Mouse (Mus musculus) heart, postnatal 0 days (tissue): ENCODE results near the gene Arhgef17. TPM values are rescaled to one million over a fixed set of nuclear protein-coding genes. Genes with fewer than 3 reads are reported as not detected.

ENCODE experiments used
- ATAC-seq: fragments of 200-750 bp; cut with Nextera tagmentation; 2 replicates; pipeline ENCODE4 v1.8.0; 2017; ENCODE audit warnings: low read depth, moderate number of reproducible peaks, moderate library complexity; ENCODE audit not compliant: insufficient read depth
- DNase-seq: peaks from one replicate; pipeline ENCODE4 v3.0.0-alpha.2; 2016; ENCODE audit warnings: low spot score
- H3K27ac ChIP-seq: fragments of 300-500 bp; sonication (generic); 2 replicates; pipeline ENCODE4 v1.5.1; 2014; ENCODE audit warnings: low read depth, mild to moderate bottlenecking
- H3K27me3 ChIP-seq: fragments of 300-500 bp; sonication (generic); 2 replicates; pipeline ENCODE4 v1.6.1; 2014; ENCODE audit warnings: low read length, mixed read lengths; ENCODE audit not compliant: control insufficient read depth, insufficient read depth
- H3K36me3 ChIP-seq: fragments of 300-500 bp; sonication (generic); replicated peaks from 2 replicates; pipeline ENCODE4 v1.6.1; 2014; ENCODE audit warnings: low read length, mixed read lengths; ENCODE audit not compliant: control insufficient read depth, insufficient read depth
- H3K4me1 ChIP-seq: fragments of 300-500 bp; sonication (generic); 2 replicates; pipeline ENCODE4 v1.6.1; 2014; ENCODE audit warnings: antibody characterized with exemption; ENCODE audit not compliant: control insufficient read depth, insufficient read depth
- H3K4me2 ChIP-seq: fragments of 300-500 bp; sonication (generic); 2 replicates; pipeline ENCODE4 v1.6.1; 2014; ENCODE audit warnings: low read depth, mild to moderate bottlenecking, low read length, moderate library complexity
- H3K4me3 ChIP-seq: fragments of 300-500 bp; sonication (generic); 2 replicates; pipeline ENCODE4 v1.5.1; 2014; ENCODE audit warnings: low read depth, low read length
- H3K9ac ChIP-seq: fragments of 300-500 bp; sonication (generic); replicated peaks from 2 replicates; pipeline ENCODE4 v1.6.1; 2014; ENCODE audit warnings: low read depth, low read length, mixed read lengths
- H3K9me3 ChIP-seq: fragments of 300-500 bp; sonication (generic); replicated peaks from 2 replicates; pipeline ENCODE4 v1.6.1; 2016; ENCODE audit warnings: low read length; ENCODE audit not compliant: control insufficient read depth
- CTCF ChIP-seq: IDR thresholded peaks from 2 replicates; pipeline ENCODE4 v1.5.1; 2016; ENCODE audit warnings: antibody characterized with exemption, control low read depth, low read depth
- EP300 ChIP-seq: IDR thresholded peaks from 2 replicates; pipeline ENCODE4 v1.6.1; 2016; ENCODE audit warnings: antibody characterized with exemption, low read depth
- WGBS: fragments of 180-500 bp; shearing (Covaris S2); extraction: QIAGEN DNeasy Blood & Tissue Kit; methylation state at CpG from one replicate; pipeline ENCODE4 v1.1.7; 2014; 5-methylcytosine and 5-hydroxymethylcytosine counted together
- polyA plus RNA-seq: library from polyadenylated mRNA; unstranded; fragments of >200 nt; fragmentation: Nextera tagmentation; extraction: Ambion mirVana; gene quantifications from 2 replicates; pipeline ENCODE4 v1.2.1, GENCODE M21; 2015
- total RNA-seq: library from RNA; depleted of rRNA; stranded (reverse); fragments of >200 nt; gene quantifications from 2 replicates; pipeline ENCODE4 v1.2.3, GENCODE M21; 2014; ENCODE audit warnings: low replicate concordance

The Arhgef17 gene
- total and polyA plus RNA-seq, 2 experiments from 2014 or later = 2.8 to 28.4 TPM

DNA sequence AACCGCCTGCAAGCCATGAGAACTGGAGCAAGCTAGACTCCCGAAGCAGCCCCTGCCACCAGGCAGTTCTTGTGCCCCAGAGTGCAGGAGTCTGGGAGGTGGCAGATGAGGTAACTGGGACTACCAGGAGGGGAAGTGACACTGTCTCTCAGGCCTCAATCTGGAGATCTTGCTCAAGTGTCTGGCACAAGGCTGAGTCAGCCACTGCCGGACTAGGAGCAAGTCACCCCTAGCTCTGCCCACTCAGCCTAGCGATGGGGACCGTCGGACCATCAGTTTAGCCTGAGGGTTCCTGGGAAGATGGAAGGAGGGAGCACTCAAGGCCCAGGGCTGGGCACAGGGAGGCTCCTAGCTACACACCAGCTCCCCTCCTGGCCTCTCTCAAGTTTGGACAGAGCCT, 32.3 kb upstream of the Arhgef17 start:
- Histone ChIP-seq H3K27ac (no peak overlapping the region), H3K27me3 (no peaks in the 10 kb centered on the region), H3K4me3 (no peak overlapping the region), H3K9me3 (no peaks in the 10 kb centered on the region), H3K4me1 (peaks cover 7% of the 10 kb centered on the region), H3K9ac (0 out of 2 replicates have a peak overlapping the region, but pooled peaks have one; percentile 15), H3K36me3 (no peaks in the 10 kb centered on the region), H3K4me2 (no peak overlapping the region)
- DNase-seq = no peak
- WGBS = 79% methylated on average over 6 of the region's 6 CpGs
- TF ChIP-seq CTCF (no peak), EP300 (no peak)
- no peak; the same call in 1 of the 2 replicates for ATAC-seq

DNA sequence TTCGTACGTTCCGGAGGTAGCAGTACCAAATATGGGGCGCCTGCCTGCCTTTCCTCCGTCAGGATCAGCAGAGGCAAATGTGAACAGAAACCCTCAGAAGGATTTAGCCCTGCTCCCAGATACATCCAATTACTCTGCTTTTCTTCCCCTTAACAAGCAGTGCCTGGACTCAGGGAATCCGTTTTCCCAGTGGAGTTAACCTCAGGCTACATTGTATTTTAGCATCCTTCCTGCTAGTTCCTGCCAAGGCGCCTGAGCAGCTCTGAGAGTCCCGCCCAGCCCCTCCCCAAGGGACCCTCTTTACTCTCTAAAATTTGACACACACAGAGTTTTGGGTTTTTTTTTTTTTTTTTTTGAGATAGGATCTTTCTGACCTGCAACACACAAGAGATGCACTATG, 31.5 kb upstream of the Arhgef17 start:
- ATAC-seq = no peak
- Histone ChIP-seq H3K27ac (0 out of 2 replicates have a peak overlapping the region, but pooled peaks have one; percentile 52), H3K27me3 (no peaks in the 10 kb centered on the region), H3K36me3 (no peaks in the 10 kb centered on the region), H3K9me3 (no peaks in the 10 kb centered on the region), H3K4me3 (no peak overlapping the region), H3K4me2 (no peak overlapping the region), H3K9ac (no peak overlapping the region), H3K4me1 (peaks cover 7% of the 10 kb centered on the region)
- TF ChIP-seq EP300 (no peak), CTCF (no peak)
- DNase-seq = peak; percentile 42
- WGBS = 63% methylated on average over 8 of the region's 8 CpGs

DNA sequence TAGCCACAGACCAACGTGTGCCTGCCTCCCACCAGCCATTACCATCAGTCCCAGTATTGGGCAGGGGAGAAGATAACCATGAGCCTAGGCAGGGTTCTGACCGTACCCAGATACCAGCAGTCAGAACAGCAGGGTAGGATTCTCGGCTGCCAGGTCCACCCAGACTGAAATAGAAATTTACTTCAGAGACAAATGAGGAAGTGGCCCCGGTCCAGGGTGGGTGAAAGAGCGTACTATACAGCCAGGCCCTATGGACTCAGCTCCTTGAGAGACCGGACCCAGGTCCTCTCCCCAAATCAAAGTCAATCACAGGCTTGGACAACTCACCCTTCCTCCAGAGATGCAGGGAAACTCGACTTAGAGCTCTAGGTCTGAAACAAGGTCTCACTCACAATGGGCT, 29.2 kb upstream of the Arhgef17 start:
- Histone ChIP-seq H3K27ac (no peak overlapping the region), H3K9ac (no peak overlapping the region), H3K4me1 (peaks cover 5% of the 10 kb centered on the region), H3K36me3 (no peaks in the 10 kb centered on the region), H3K9me3 (no peaks in the 10 kb centered on the region), H3K4me3 (no peak overlapping the region), H3K27me3 (no peaks in the 10 kb centered on the region), H3K4me2 (no peak overlapping the region)
- WGBS = 41% methylated on average over 7 of the region's 7 CpGs
- TF ChIP-seq CTCF (no peak), EP300 (no peak)
- no peak for ATAC-seq
- DNase-seq = no peak

DNA sequence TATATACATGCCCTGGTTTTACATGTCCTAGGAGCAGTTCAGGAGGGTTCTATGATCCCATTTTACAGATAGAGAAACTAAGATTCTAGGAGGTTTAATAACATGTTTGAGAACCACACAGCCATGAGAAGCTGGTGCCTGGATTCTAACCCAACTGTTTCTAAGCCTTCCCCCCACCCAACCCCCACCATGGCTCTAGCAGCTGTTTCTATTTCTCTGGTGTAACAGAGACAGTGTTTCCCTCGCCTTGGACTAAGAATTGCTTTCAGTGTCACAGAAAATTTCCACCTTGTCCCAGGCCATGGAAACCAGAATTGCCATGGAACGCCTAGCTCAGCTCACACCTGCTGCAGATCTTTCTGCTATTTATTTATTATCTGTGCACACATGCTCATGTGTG, 28.6 kb upstream of the Arhgef17 start:
- Histone ChIP-seq H3K4me2 (no peak overlapping the region), H3K36me3 (no peaks in the 10 kb centered on the region), H3K9me3 (no peaks in the 10 kb centered on the region), H3K27me3 (no peaks in the 10 kb centered on the region), H3K4me1 (no peaks in the 10 kb centered on the region; the same call in 1 of the 2 replicates), H3K27ac (no peak overlapping the region), H3K9ac (no peak overlapping the region), H3K4me3 (no peak overlapping the region)
- DNase-seq (no peak), ATAC-seq (no peak)
- no peak for TF ChIP-seq CTCF
- TF ChIP-seq EP300 = no peak
- 76% methylated on average over 2 of the region's 2 CpGs for WGBS

DNA sequence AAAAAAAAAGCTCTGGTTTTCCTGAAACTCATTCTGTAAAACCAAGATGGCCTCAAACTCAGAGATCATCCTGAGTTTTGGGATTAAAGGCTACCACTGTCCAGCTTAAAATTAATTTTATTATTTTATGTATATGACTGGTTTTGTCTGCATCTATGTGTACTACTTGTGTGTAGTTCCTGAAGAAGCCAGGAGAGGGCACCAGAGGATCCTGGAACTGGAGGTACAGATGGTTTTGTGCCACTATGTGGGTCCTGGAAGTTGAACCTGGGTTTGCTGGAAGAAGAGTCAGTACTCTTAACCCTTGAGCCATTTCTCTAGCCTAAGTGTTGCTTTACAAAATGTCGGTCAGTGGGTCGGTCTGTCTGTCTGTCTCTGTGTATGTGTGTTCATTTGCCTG, 26.5 kb upstream of the Arhgef17 start:
- Histone ChIP-seq H3K9me3 (no peaks in the 10 kb centered on the region), H3K4me2 (no peak overlapping the region), H3K27me3 (no peaks in the 10 kb centered on the region), H3K36me3 (no peaks in the 10 kb centered on the region), H3K4me3 (no peak overlapping the region), H3K9ac (no peak overlapping the region), H3K4me1 (peaks cover 2% of the 10 kb centered on the region; the same call in 1 of the 2 replicates), H3K27ac (no peak overlapping the region)
- DNase-seq = no peak
- TF ChIP-seq EP300 (no peak), CTCF (peak; percentile 29)
- ATAC-seq = no peak
- WGBS = 90% methylated on average over 2 of the region's 2 CpGs

DNA sequence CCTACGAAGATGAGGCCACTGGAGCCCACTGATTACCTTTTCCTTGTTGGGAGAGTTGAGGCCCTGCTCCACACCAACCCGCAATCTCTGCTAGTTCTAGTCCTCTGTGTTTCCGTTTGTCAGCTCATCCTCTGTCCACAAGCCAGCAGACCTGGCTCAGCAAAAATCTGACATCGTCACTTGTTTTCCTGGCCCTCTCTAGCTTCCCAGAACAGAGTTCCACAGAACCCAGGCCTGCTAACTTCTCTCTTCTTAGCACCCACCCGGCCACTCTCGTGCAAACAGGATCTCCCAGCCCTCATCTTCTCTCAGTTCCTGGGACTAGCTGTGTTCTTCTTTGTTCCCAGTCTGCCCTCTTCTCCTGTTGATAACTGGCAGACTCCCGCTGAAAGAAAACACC, 20.8 kb upstream of the Arhgef17 start:
- no peak for DNase-seq
- 61% methylated on average over 7 of the region's 7 CpGs for WGBS
- no peak overlapping the region for H3K4me3 ChIP-seq
- H3K9ac ChIP-seq = no peak overlapping the region
- no peak for ATAC-seq
- H3K36me3 ChIP-seq = no peaks in the 10 kb centered on the region
- peak overlapping the region; percentile 46 for H3K27ac ChIP-seq
- no peaks in the 10 kb centered on the region for H3K9me3 ChIP-seq
- no peak overlapping the region for H3K4me2 ChIP-seq
- no peak for TF ChIP-seq EP300
- TF ChIP-seq CTCF = no peak
- H3K27me3 ChIP-seq = no peaks in the 10 kb centered on the region
- H3K4me1 ChIP-seq = peaks cover 9% of the 10 kb centered on the region
